Mouse (Mus musculus): ENCODE measurements around the gene Edn1. TPM values are rescaled to one million over a fixed set of nuclear protein-coding genes. Genes with fewer than 3 reads are reported as not detected.

Edn1 gene
- 2.0 and 2.6 TPM in 2 replicates for polyA plus RNA-seq (2016; fragmentation: Nextera tagmentation; extraction: Ambion mirVana)

DNA sequence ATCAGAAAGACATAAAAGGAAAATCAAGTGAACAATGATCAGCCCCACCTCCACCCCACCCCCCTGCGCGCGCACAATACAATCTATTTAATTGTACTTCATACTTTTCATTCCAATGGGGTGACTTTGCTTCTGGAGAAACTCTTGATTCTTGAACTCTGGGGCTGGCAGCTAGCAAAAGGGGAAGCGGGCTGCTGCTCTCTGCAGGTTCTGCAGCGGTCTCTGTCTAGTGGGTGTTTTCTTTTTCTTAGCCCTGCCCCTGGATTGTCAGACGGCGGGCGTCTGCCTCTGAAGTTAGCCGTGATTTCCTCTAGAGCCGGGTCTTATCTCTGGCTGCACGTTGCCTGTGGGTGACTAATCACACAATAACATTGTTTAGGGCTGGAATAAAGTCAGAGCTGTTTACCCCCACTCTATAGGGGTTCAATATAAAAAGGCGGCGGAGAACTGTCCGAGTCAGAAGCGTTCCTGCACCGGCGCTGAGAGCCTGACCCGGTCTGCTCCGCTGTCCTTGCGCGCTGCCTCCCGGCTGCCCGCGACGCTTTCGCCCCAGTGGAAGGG is at the start of gene Edn1:
Edn1 (plus strand) TSS at position 316 of the 561 bp plus-strand sequence.
- Histone ChIP-seq H3K4me2 (replicated peaks) (peak within 1 kb of the TSS; percentile 58), H3K27me3 (peaks cover 57% of the 10 kb centered on the region), H3K36me3 (no peaks in the 10 kb centered on the region), H3K9me3 (no peaks in the 10 kb centered on the region), H3K4me3 (peak within 1 kb of the TSS; percentile 39), H3K4me1 (peaks cover 15% of the 10 kb centered on the region; the same call in 1 of the 2 replicates), H3K9ac (replicated peaks) (peak within 1 kb of the TSS; percentile 39), H3K27ac (replicated peaks) (no peak within 1 kb of the TSS)
- 1% methylated on average over 26 of the region's 26 CpGs for WGBS
- ATAC-seq (ENCODE audit: low FRiP score, low read depth), result peak; percentile 52; the same call in 1 of the 2 replicates

DNA sequence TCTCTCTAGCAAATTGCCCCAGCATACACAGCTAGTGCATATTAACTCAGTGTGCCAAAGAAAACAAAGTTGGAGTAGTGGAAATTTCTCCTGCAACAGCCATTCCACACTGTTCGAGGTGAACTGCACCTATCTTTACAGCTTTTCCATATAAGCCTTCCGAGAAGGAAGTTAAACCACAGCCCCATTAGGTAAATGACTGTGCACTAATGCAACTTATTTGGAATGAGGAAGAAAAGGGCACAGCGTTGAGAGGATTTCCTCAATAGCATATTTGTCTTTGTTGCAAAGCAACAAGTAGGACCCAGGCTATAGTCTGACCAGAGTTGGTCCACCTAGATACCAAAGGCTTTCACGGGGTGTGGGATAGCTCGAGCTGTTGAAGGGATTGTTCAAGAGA is 47.5 kb upstream of the Edn1 start:
- Histone ChIP-seq H3K4me2 (replicated peaks) (no peak overlapping the region), H3K9me3 (0 out of 2 replicates have a peak, but pooled peaks cover 2% of the 10 kb centered on the region), H3K4me3 (no peak overlapping the region), H3K9ac (replicated peaks) (no peak overlapping the region), H3K27me3 (no peaks in the 10 kb centered on the region), H3K36me3 (no peaks in the 10 kb centered on the region), H3K27ac (replicated peaks) (no peak overlapping the region), H3K4me1 (no peaks in the 10 kb centered on the region)
- 86% methylated on average over 5 of the region's 5 CpGs for WGBS
- ATAC-seq (ENCODE audit: low FRiP score, low read depth), result no peak

DNA sequence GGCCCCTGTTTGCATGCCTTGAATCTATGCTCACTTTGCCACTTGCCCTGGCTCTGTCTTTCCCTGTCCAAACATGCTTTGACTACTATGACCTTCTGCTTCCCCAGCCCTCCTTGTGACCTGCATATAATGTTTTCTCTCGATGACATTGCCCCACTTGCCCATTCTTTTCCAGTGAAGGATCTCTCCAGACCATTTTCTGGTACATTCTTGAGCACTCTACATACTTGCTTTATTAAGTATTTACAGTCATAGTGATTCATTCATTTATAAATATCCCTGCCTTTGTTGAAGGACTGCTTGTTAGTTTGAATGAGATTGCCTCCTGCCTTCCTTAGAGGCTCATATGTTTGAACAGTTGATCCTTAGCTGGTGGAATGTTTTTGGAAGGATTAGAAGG is 46.2 kb upstream of the Edn1 start:
- ATAC-seq (ENCODE audit: low FRiP score, low read depth), result no peak
- Histone ChIP-seq H3K27me3 (no peaks in the 10 kb centered on the region), H3K9ac (replicated peaks) (no peak overlapping the region), H3K9me3 (0 out of 2 replicates have a peak, but pooled peaks cover 2% of the 10 kb centered on the region), H3K4me2 (replicated peaks) (no peak overlapping the region), H3K4me3 (no peak overlapping the region), H3K4me1 (no peaks in the 10 kb centered on the region), H3K27ac (replicated peaks) (no peak overlapping the region), H3K36me3 (no peaks in the 10 kb centered on the region)
- 92% methylated on average over 1 of the region's 1 CpGs for WGBS

DNA sequence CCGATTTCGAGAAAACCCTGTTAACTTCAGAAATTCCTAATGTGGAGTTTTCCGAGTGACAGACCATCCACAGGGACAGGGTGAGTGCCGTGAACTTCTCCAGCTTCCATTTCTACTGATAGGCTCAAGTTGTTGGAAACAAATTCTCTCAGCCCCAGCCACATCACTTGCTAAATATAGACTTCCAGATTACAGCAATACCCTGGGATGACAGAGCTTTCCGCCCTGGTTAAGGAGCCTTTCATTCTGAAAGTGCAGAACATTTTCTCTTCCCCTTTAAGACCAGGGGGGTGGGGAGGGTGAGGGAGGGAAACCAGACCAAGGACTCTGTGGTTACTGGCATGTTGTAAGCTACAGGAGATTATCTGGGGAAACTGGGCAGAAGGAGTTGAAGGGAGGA is 42.9 kb upstream of the Edn1 start:
- ATAC-seq (ENCODE audit: low FRiP score, low read depth), result no peak
- no peaks in the 10 kb centered on the region for H3K36me3 ChIP-seq
- no peak overlapping the region for H3K9ac ChIP-seq (replicated peaks)
- no peaks in the 10 kb centered on the region for H3K4me1 ChIP-seq
- no peak overlapping the region for H3K4me3 ChIP-seq
- H3K27me3 ChIP-seq, result no peaks in the 10 kb centered on the region
- no peak overlapping the region for H3K4me2 ChIP-seq (replicated peaks)
- no peak overlapping the region for H3K27ac ChIP-seq (replicated peaks)
- 92% methylated on average over 5 of the region's 5 CpGs for WGBS
- 0 out of 2 replicates have a peak, but pooled peaks cover 2% of the 10 kb centered on the region for H3K9me3 ChIP-seq

DNA sequence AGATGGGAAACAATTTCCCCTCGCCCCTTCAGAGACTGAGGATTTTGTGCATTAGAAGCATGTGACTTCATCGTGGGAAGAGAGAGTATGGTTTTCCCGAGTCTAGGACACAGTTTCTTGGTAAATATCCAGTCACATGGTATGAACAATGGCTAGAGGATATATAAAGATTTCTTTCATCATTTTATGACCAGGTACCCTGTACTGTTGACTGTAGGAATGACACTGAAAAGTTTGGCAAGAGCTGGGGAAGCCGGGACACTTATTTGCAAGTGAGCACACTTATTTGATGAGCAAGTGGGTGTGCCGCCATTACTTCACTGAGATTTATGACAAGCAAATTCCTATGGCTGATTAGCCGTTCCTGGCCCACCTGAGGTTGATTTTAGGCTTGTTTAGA is 40.6 kb upstream of the Edn1 start:
- H3K9ac ChIP-seq (replicated peaks), result no peak overlapping the region
- no peaks in the 10 kb centered on the region for H3K36me3 ChIP-seq
- no peak overlapping the region for H3K4me3 ChIP-seq
- no peaks in the 10 kb centered on the region for H3K4me1 ChIP-seq
- H3K9me3 ChIP-seq, result no peaks in the 10 kb centered on the region
- no peak for ATAC-seq (ENCODE audit: low FRiP score, low read depth)
- 90% methylated on average over 6 of the region's 6 CpGs for WGBS
- no peaks in the 10 kb centered on the region for H3K27me3 ChIP-seq
- no peak overlapping the region for H3K27ac ChIP-seq (replicated peaks)
- no peak overlapping the region for H3K4me2 ChIP-seq (replicated peaks)

DNA sequence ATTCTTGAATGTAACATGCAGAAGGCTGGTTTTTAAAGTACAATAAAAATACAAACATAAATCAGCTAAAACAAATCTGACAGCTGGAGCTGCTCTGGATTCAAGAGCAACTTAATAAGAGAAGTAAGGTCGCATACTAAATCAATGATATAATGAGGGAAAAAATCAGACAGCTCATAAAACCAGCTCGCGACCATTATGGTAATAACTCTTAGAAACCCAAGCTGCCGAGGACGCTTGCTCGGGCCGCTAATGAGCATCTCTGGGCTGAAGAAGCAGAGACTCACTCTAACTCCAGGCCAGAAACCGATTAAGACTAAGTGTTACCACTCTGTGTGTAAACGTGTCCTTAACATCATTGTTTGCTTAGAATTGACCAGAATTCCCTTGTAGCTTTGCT is 31.2 kb upstream of the Edn1 start:
- H3K9ac ChIP-seq (replicated peaks), result no peak overlapping the region
- no peak overlapping the region for H3K4me2 ChIP-seq (replicated peaks)
- 73% methylated on average over 9 of the region's 9 CpGs for WGBS
- no peak overlapping the region for H3K27ac ChIP-seq (replicated peaks)
- H3K4me1 ChIP-seq, result no peaks in the 10 kb centered on the region
- no peak overlapping the region for H3K4me3 ChIP-seq
- 0 out of 2 replicates have a peak, but pooled peaks cover 2% of the 10 kb centered on the region for H3K9me3 ChIP-seq
- no peaks in the 10 kb centered on the region for H3K36me3 ChIP-seq
- H3K27me3 ChIP-seq, result no peaks in the 10 kb centered on the region
- ATAC-seq (ENCODE audit: low FRiP score, low read depth), result no peak

DNA sequence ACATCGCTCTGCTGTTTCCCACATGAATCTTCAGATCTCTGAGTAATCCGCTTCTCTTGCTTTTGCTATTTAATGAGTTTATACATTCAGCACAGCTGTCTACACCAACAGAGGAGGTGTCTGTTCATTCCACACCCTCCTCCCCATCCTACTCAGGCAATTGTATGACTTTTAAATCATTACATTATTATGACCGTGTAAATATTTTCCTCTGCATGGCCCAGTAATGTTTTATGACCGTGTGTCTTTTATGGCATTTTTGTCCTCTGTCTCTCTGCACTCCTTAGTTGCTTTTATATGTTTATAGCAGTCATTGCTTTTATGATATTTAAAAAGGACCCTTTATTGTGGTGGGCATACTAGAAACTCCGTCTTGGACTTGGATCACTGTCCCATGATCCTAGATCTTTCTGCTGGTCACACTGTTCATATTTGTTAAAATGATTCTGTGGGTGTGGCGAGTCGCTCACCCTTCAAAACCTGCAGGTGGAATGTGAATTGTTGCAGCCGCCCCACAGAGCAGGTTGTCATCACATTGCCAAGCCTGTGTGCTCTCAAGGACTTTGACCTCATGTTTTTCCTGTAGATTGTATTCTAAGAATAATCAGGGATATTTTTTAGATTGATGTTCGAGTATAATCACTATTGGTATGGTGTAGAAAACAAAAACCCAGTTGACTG is 24.4 kb upstream of the Edn1 start:
- H3K4me3 ChIP-seq, result no peak overlapping the region
- H3K27ac ChIP-seq (replicated peaks), result no peak overlapping the region
- no peaks in the 10 kb centered on the region for H3K4me1 ChIP-seq
- no peaks in the 10 kb centered on the region for H3K27me3 ChIP-seq
- no peak overlapping the region for H3K9ac ChIP-seq (replicated peaks)
- no peak for ATAC-seq (ENCODE audit: low FRiP score, low read depth)
- H3K9me3 ChIP-seq, result no peaks in the 10 kb centered on the region
- 92% methylated on average over 9 of the region's 9 CpGs for WGBS
- H3K4me2 ChIP-seq (replicated peaks), result no peak overlapping the region
- H3K36me3 ChIP-seq, result no peaks in the 10 kb centered on the region

DNA sequence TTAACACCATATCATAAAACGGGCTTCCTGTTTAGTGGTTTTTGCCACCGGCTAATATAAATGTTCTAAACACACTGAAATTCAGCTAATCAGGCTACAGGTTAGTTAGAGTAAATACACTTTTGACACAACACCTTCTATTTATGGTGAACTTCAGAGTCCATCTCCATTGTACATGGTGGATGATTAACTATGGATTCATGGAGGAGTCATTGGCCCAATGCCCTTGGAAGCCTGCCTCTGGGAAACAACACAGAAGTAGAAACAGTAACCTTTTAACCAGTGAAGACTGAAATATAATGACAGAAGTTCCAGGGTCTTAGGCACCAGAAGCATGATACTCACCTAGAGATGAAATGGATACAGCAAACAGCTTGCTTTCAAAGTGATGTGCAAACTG is 23.5 kb upstream of the Edn1 start:
- H3K36me3 ChIP-seq, result no peaks in the 10 kb centered on the region
- H3K4me3 ChIP-seq, result no peak overlapping the region
- no peak overlapping the region for H3K9ac ChIP-seq (replicated peaks)
- no peaks in the 10 kb centered on the region for H3K27me3 ChIP-seq
- no peaks in the 10 kb centered on the region for H3K4me1 ChIP-seq
- no peaks in the 10 kb centered on the region for H3K9me3 ChIP-seq
- ATAC-seq (ENCODE audit: low FRiP score, low read depth), result no peak
- WGBS, result 95% methylated on average over 2 of the region's 2 CpGs
- H3K4me2 ChIP-seq (replicated peaks), result no peak overlapping the region
- no peak overlapping the region for H3K27ac ChIP-seq (replicated peaks)

DNA sequence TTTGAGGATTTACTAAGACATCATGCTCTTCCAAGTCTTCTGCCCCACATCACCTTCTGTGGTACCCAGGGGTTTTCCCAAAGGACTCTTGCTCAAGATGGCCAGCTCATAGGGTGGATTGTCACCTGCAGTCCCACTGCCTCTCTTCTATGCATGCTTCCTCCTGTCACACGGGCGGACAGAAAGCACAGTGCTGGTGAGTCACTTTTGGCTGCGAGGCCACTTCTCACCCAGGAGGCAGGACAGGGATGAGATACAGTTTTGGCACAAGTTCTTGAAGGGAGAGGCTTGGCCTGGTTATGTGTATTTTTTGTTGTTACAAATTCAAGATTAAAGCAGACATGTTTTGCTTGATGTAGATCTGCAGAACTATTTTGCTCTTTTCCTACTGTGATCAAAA is 15.4 kb upstream of the Edn1 start:
- Histone ChIP-seq H3K4me1 (no peaks in the 10 kb centered on the region), H3K4me3 (no peak overlapping the region), H3K27me3 (no peaks in the 10 kb centered on the region), H3K36me3 (no peaks in the 10 kb centered on the region), H3K4me2 (replicated peaks) (no peak overlapping the region), H3K27ac (replicated peaks) (no peak overlapping the region), H3K9ac (replicated peaks) (no peak overlapping the region), H3K9me3 (no peaks in the 10 kb centered on the region)
- ATAC-seq (ENCODE audit: low FRiP score, low read depth), result no peak
- 92% methylated on average over 3 of the region's 3 CpGs for WGBS

DNA sequence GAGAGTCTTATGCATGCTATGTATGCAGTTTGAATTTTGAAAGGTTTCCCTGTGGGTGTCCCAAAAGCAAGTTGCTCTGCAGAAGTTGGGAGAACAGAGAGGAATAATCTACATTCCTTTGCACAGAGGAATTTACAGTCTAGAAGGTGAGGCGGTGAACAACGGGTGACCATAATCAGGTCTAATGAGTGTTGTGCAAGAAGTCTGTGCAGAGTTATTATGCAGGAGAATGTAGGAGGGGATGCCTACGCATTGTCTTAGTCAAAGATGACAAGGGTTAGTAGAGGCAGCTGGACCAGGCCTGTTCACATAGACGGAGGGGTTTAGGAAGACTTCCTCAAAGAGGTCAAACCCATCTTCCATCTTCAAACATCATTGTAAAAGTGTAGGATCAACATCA is 14.5 kb upstream of the Edn1 start:
- no peaks in the 10 kb centered on the region for H3K9me3 ChIP-seq
- no peak for ATAC-seq (ENCODE audit: low FRiP score, low read depth)
- H3K4me2 ChIP-seq (replicated peaks), result no peak overlapping the region
- no peak overlapping the region for H3K9ac ChIP-seq (replicated peaks)
- no peak overlapping the region for H3K4me3 ChIP-seq
- 93% methylated on average over 4 of the region's 4 CpGs for WGBS
- H3K27me3 ChIP-seq, result no peaks in the 10 kb centered on the region
- no peak overlapping the region for H3K27ac ChIP-seq (replicated peaks)
- H3K36me3 ChIP-seq, result no peaks in the 10 kb centered on the region
- no peaks in the 10 kb centered on the region for H3K4me1 ChIP-seq

DNA sequence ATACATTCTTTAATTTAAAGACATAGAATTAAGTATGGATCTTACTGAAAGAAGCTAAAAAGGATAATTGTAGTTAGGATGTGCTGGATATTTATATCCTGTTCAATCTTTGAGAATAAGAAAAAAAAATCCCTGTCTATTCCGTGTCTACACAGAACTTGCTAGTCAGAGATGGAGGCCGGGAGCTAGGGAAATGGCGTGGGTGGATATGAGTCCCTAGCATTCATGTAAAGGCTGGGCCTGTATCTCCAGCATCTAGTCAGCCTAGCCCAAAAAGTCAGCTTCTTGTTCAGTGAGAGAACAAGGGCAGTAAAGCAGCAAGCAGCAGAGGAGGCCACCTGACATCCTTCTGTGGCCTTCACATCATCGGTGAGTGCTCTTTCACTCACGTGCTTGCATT is 8.7 kb upstream of the Edn1 start:
- no peaks in the 10 kb centered on the region for H3K9me3 ChIP-seq
- no peak overlapping the region for H3K9ac ChIP-seq (replicated peaks)
- ATAC-seq (ENCODE audit: low FRiP score, low read depth), result no peak
- WGBS, result 91% methylated on average over 5 of the region's 5 CpGs
- H3K4me2 ChIP-seq (replicated peaks), result no peak overlapping the region
- no peaks in the 10 kb centered on the region for H3K36me3 ChIP-seq
- no peaks in the 10 kb centered on the region for H3K27me3 ChIP-seq
- no peaks in the 10 kb centered on the region for H3K4me1 ChIP-seq
- no peak overlapping the region for H3K27ac ChIP-seq (replicated peaks)
- H3K4me3 ChIP-seq, result no peak overlapping the region

DNA sequence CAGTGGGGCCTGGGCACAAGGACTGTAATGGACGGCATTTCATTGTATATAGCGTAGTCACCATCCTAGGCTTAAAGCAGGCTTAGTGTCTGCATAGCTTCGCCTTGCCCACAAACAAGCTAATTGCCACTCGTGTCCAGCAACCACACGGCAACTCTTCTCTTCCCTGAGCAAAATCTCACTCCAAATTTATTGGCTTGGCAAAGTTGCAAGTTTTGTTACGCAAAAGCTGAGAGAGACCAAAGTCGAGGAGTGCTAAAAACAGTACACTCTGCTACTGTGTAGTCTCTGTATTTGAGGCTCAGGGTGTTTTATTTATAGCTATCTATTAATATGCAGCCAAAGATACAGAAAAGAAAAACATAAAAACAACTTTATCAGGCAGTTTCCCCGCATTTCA is 3.0 kb upstream of the Edn1 start:
- H3K27ac ChIP-seq (replicated peaks), result no peak overlapping the region
- WGBS, result 74% methylated on average over 8 of the region's 8 CpGs
- H3K4me3 ChIP-seq, result no peak overlapping the region
- peaks cover 15% of the 10 kb centered on the region; the same call in 1 of the 2 replicates for H3K4me1 ChIP-seq
- H3K36me3 ChIP-seq, result no peaks in the 10 kb centered on the region
- no peaks in the 10 kb centered on the region for H3K9me3 ChIP-seq
- H3K9ac ChIP-seq (replicated peaks), result no peak overlapping the region
- peaks cover 34% of the 10 kb centered on the region for H3K27me3 ChIP-seq
- no peak overlapping the region for H3K4me2 ChIP-seq (replicated peaks)
- no peak for ATAC-seq (ENCODE audit: low FRiP score, low read depth)

Data from midbrain, embryonic 12.5 days (tissue).